ENCODE assay signal across 8 mouse cellular contexts in the genomic region with DNA sequence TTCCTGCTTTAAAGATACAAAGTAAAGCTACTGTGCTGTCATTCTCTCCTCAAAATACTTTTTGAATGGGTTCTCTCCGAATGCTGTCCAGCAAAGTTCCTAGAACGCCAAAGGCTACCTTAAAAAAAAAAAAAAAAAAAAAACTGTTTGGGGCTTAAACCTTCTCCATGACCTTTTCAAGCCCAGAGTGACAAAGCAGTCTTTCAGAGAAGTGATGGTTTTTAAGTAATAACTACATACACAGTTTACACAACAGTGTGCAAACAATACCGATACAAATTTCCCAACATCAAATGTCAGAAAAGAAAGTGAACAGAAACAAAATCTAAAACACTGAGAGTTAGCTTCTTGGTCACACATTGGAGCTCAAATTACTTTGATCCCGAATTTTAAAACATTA. TPM values are rescaled to one million over a fixed set of nuclear protein-coding genes. Genes with fewer than 3 reads are reported as not detected.
DNase-seq lines count a peak whose midpoint lies in the region; ATAC-seq and TF ChIP-seq lines count a peak whose summit lies in the region.

No protein-coding gene starts in this region.

- no peaks in the 10 kb centered on the region for H3K9me3 ChIP-seq in heart, embryonic 14.5 days (ENCODE audit: control insufficient read depth, low read length)
- H3K9me3 ChIP-seq in MEL (replicated peaks; ENCODE audit: insufficient read depth, low read length): no peaks in the 10 kb centered on the region
- H3K9me3 ChIP-seq in hindbrain, embryonic 15.5 days: no peaks in the 10 kb centered on the region
- H3K9me3 ChIP-seq in midbrain, embryonic 11.5 days (ENCODE audit: control insufficient read depth, low read length): no peaks in the 10 kb centered on the region

- TF ChIP-seq POLR2A in MEL (IDR thresholded peaks at IDR 0.05; ENCODE audit: control insufficient read depth in 1 of 2, insufficient read depth in 1 of 2, low read depth in 1 of 2, low read length in 2 of 2, poor library complexity in 1 of 2): no peak

- no peaks in the 10 kb centered on the region for H3K27me3 ChIP-seq in heart, embryonic 14.5 days (ENCODE audit: control insufficient read depth, insufficient read depth, low read length)
- no peaks in the 10 kb centered on the region for H3K27me3 ChIP-seq in MEL (ENCODE audit: control insufficient read depth in 1 of 2, insufficient read depth in 2 of 2, low read length in 2 of 2)
- H3K27me3 ChIP-seq in hindbrain, embryonic 15.5 days: no peaks in the 10 kb centered on the region
- H3K27me3 ChIP-seq in midbrain, embryonic 11.5 days (ENCODE audit: control insufficient read depth, insufficient read depth, low read length): no peaks in the 10 kb centered on the region

- peak overlapping the region; percentile 66 for H3K4me2 ChIP-seq in heart, embryonic 14.5 days (ENCODE audit: low read length)
- peak overlapping the region; percentile 75 for H3K4me2 ChIP-seq in hindbrain, embryonic 15.5 days
- H3K4me2 ChIP-seq in midbrain, embryonic 11.5 days: peak overlapping the region; percentile 77

- H3K36me3 ChIP-seq in heart, embryonic 14.5 days (ENCODE audit: control insufficient read depth, insufficient read depth, low read length): peaks cover 11% of the 10 kb centered on the region
- peaks cover 0 to 15% of the 10 kb centered on the region in 2 experiments; a peak in 2 of 4 replicates for H3K36me3 ChIP-seq in MEL (ENCODE audit: control insufficient read depth in 1 of 2, insufficient read depth in 2 of 2, low read length in 2 of 2)
- peaks cover 10% of the 10 kb centered on the region for H3K36me3 ChIP-seq in hindbrain, embryonic 15.5 days
- no peaks in the 10 kb centered on the region; the same call in 1 of the 2 replicates for H3K36me3 ChIP-seq in midbrain, embryonic 11.5 days (ENCODE audit: control insufficient read depth, insufficient read depth, low read length)

- peak overlapping the region in 1 of 2 experiments; percentile 52; a peak in 2 of 4 replicates for H3K4me3 ChIP-seq in heart, embryonic 14.5 days (ENCODE audit: control insufficient read depth in 1 of 2, insufficient read depth in 1 of 2, low read depth in 1 of 2, low read length in 2 of 2)
- peak overlapping the region in 1 of 2 experiments; percentile 94; a peak in 2 of 4 replicates for H3K4me3 ChIP-seq in MEL (ENCODE audit: control insufficient read depth in 1 of 2, insufficient read depth in 1 of 2, low read depth in 2 of 2, low read length in 2 of 2)
- H3K4me3 ChIP-seq in hindbrain, embryonic 15.5 days: peak overlapping the region; percentile 82
- H3K4me3 ChIP-seq in midbrain, embryonic 11.5 days (ENCODE audit: low read depth, low read length): no peak overlapping the region

- no peak overlapping the region; a peak in 1 of 4 replicates for H3K27ac ChIP-seq in heart, embryonic 14.5 days (replicated peaks in 1 of 2; ENCODE audit: control insufficient read depth in 1 of 2, insufficient read depth in 1 of 2, low read depth in 2 of 2, low read length in 2 of 2)
- no peak overlapping the region for H3K27ac ChIP-seq in MEL (ENCODE audit: control insufficient read depth, low read depth, low read length)
- 0 out of 2 replicates have a peak overlapping the region, but pooled peaks have one; percentile 98 for H3K27ac ChIP-seq in hindbrain, embryonic 15.5 days (replicated peaks)
- H3K27ac ChIP-seq in midbrain, embryonic 11.5 days (ENCODE audit: low read depth, low read length): no peak overlapping the region

- 50% methylated on average over 4 of the region's 4 CpGs for WGBS in heart, embryonic 14.5 days
- 53% methylated on average over 4 of the region's 4 CpGs for WGBS in hindbrain, embryonic 15.5 days
- 57% methylated on average over 4 of the region's 4 CpGs for WGBS in midbrain, embryonic 11.5 days

- no peak for ATAC-seq in heart, embryonic 14.5 days (ENCODE audit: insufficient number of reproducible peaks, insufficient read depth, low FRiP score, low read depth)
- ATAC-seq in hindbrain, embryonic 15.5 days (ENCODE audit: low FRiP score, low read depth): no peak
- no peak for ATAC-seq in midbrain, embryonic 11.5 days (ENCODE audit: low FRiP score)

- H3K9ac ChIP-seq in heart, embryonic 14.5 days (ENCODE audit: low read length): peak overlapping the region; percentile 86
- peak overlapping the region; percentile 80; the same call in 1 of the 2 replicates for H3K9ac ChIP-seq in MEL (ENCODE audit: control insufficient read depth, low read depth, low read length, poor library complexity, severe bottlenecking)
- H3K9ac ChIP-seq in hindbrain, embryonic 15.5 days: peak overlapping the region; percentile 83
- H3K9ac ChIP-seq in midbrain, embryonic 11.5 days (ENCODE audit: low read length): no peak overlapping the region

- no peak for TF ChIP-seq RAD21 in MEL (IDR thresholded peaks at IDR 0.05; ENCODE audit: low read depth, low read length)

- DNase-seq in heart, adult 18-20 months: no peak
- DNase-seq in MEL (ENCODE audit: low read depth, low spot score): no peak
- DNase-seq in midbrain, embryonic 11.5 days (ENCODE audit: low spot score, missing footprints): no peak
- no peak for DNase-seq in urinary bladder, postnatal 14 days (ENCODE audit: low spot score)
- DNase-seq in gastrocnemius, postnatal 25 days: no peak
- DNase-seq in embryo, embryonic 11 days: no peak

- TF ChIP-seq CTCF in MEL (IDR thresholded peaks at IDR 0.05 in 2 of 3, conservative IDR thresholded peaks at IDR 0.05 in 1 of 3; ENCODE audit: control insufficient read depth in 1 of 3, insufficient read depth in 1 of 3, low read depth in 2 of 3, low read length in 3 of 3, poor library complexity in 1 of 3, severe bottlenecking in 1 of 3): no peak

- no peak for TF ChIP-seq EP300 in MEL (IDR thresholded peaks at IDR 0.05; ENCODE audit: low read depth in 1 of 2, low read length in 2 of 2)

- H3K4me1 ChIP-seq in heart, embryonic 14.5 days (ENCODE audit: control insufficient read depth in 2 of 2, insufficient read depth in 2 of 2, low read length in 2 of 2): peaks cover 0 to 13% of the 10 kb centered on the region in 2 experiments; a peak in 2 of 4 replicates
- H3K4me1 ChIP-seq in MEL (ENCODE audit: control insufficient read depth in 1 of 2, insufficient read depth in 2 of 2, low read length in 2 of 2): peaks cover 0 to 1% of the 10 kb centered on the region in 2 experiments; a peak in 1 of 4 replicates
- peaks cover 13% of the 10 kb centered on the region for H3K4me1 ChIP-seq in hindbrain, embryonic 15.5 days (replicated peaks)
- peaks cover 3% of the 10 kb centered on the region; the same call in 1 of the 2 replicates for H3K4me1 ChIP-seq in midbrain, embryonic 11.5 days (ENCODE audit: control insufficient read depth, insufficient read depth, low read length)

- H3K79me2 ChIP-seq in MEL (ENCODE audit: control insufficient read depth, insufficient read depth, low read length, poor library complexity): peaks cover 6% of the 10 kb centered on the region

TF ChIP-seq in MEL, 35 proteins besides CTCF, POLR2A, EP300 and RAD21:
- TF ChIP-seq ETS1 (IDR thresholded peaks at IDR 0.05; ENCODE audit: low read depth, low read length): no peak
- no peak for TF ChIP-seq CHD2 (IDR thresholded peaks at IDR 0.05; ENCODE audit: low read length)
- TF ChIP-seq USF2 (IDR thresholded peaks at IDR 0.05; ENCODE audit: borderline replicate concordance in 1 of 2, insufficient read depth in 1 of 2, low read depth in 1 of 2, low read length in 2 of 2): no peak
- TF ChIP-seq ZC3H11A (IDR thresholded peaks at IDR 0.05; ENCODE audit: low read depth, low read length): no peak
- TF ChIP-seq POLR2AphosphoS2 (IDR thresholded peaks at IDR 0.05; ENCODE audit: low read length): no peak
- no peak for TF ChIP-seq MYC (IDR thresholded peaks at IDR 0.05; ENCODE audit: low read depth, low read length)
- TF ChIP-seq ELF1 (IDR thresholded peaks at IDR 0.05; ENCODE audit: low read depth, low read length): no peak

RNA-seq across cellular contexts. Expression of gene Sppl2a, which starts 1.3 kb away (rescaled TPM):
- polyA plus RNA-seq in heart, embryonic 14.5 days (2014; fragmentation: Nextera tagmentation; extraction: Ambion mirVana): 44.4 and 49.5 TPM in 2 replicates
- total RNA-seq in heart, adult 18-20 months (2021): 10 to 100 TPM; 50.5 to 58.0 TPM
- total RNA-seq in MEL (2012; rRNA removed): 16.6 and 17.5 TPM in 2 replicates
- 10 to 100 TPM in 1 of 2 experiments, not detected in 1; 12.1 TPM for polyA plus RNA-seq in MEL (2012; ENCODE audit: insufficient read depth in 1 of 2, insufficient read length in 2 of 2, low read depth in 1 of 2, low replicate concordance in 2 of 2, missing spikeins in 1 of 2)
- 30.4 and 32.9 TPM in 2 replicates for polyA plus RNA-seq in hindbrain, embryonic 15.5 days (2015; fragmentation: Nextera tagmentation; extraction: Ambion mirVana)
- polyA plus RNA-seq in midbrain, embryonic 11.5 days (2014; fragmentation: Nextera tagmentation; extraction: Ambion mirVana): 30.6 and 37.7 TPM in 2 replicates
- 10 to 100 TPM; 58.6 TPM for total RNA-seq in gastrocnemius, postnatal 25 days (2021)

RNA-seq across cellular contexts. Expression of gene Trpm7, which starts 55.8 kb away (rescaled TPM):
- 44.6 and 45.1 TPM in 2 replicates for polyA plus RNA-seq in heart, embryonic 14.5 days (2014; fragmentation: Nextera tagmentation; extraction: Ambion mirVana)
- 10 to 100 TPM; 22.8 to 27.5 TPM for total RNA-seq in heart, adult 18-20 months (2021)
- 22.3 and 27.4 TPM in 2 replicates for total RNA-seq in MEL (2012; rRNA removed)
- 10 to 100 TPM in 1 of 2 experiments, not detected in 1; 23.1 TPM for polyA plus RNA-seq in MEL (2012; ENCODE audit: insufficient read depth in 1 of 2, insufficient read length in 2 of 2, low read depth in 1 of 2, low replicate concordance in 2 of 2, missing spikeins in 1 of 2)
- polyA plus RNA-seq in hindbrain, embryonic 15.5 days (2015; fragmentation: Nextera tagmentation; extraction: Ambion mirVana): 28.4 and 30.0 TPM in 2 replicates
- polyA plus RNA-seq in midbrain, embryonic 11.5 days (2014; fragmentation: Nextera tagmentation; extraction: Ambion mirVana): 34.2 and 37.2 TPM in 2 replicates
- 10 to 100 TPM; 21.7 to 23.5 TPM for total RNA-seq in gastrocnemius, postnatal 25 days (2021)
